Mouse (Mus musculus) CD4-positive, CD25-positive, alpha-beta regulatory T cell (primary cell): ENCODE results near the gene Trpv2. TPM values are rescaled to one million over a fixed set of nuclear protein-coding genes. Genes with fewer than 3 reads are reported as not detected.

Experiments used
- polyA plus RNA-seq: library from polyadenylated mRNA; unstranded; fragments of 100-300 nt; shearing (Covaris generic); gene quantifications from one replicate; pipeline ENCODE4 v1.2.1, GENCODE M21; 2017

The Trpv2 gene
- polyA plus RNA-seq, result 88.9 TPM

DNA sequence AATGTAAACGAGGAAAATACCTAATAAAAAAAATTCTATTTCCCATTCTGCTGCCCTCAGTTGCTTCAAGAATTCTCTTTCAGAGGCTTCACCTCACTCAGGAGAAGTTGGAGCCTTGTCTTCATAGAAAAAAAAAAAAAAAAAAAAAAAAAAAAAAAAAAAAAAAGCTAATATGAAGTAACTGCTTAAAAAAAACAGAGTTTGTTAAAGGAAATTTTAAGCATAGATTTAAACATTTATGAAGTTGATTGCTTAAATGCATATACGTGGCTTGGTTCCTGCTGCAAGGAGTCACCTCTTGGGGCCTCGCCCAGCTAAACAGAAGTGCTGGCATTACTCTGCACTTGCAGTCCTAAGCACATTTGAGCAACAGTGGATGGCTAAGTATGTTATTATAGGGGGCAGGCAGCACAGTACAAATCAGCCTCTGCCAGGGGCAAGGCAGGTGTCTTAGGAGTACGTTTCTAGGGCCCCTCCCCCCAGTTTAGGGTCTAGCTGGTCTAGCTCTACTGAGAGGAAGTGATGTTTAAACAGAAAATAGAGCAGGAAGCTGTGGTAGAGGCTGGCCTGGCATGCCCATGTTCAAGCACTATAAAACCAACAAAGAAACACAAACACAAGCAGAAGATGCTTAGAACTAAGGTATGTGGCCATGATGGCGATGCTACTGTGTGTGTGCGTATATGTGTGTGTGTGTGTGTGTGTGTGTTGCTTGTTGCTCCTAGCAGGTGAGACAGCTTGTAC lies at the start of gene Trpv2:
TSS of gene Trpv2 (plus strand) at position 528 of the 744 bp plus-strand sequence.

DNA sequence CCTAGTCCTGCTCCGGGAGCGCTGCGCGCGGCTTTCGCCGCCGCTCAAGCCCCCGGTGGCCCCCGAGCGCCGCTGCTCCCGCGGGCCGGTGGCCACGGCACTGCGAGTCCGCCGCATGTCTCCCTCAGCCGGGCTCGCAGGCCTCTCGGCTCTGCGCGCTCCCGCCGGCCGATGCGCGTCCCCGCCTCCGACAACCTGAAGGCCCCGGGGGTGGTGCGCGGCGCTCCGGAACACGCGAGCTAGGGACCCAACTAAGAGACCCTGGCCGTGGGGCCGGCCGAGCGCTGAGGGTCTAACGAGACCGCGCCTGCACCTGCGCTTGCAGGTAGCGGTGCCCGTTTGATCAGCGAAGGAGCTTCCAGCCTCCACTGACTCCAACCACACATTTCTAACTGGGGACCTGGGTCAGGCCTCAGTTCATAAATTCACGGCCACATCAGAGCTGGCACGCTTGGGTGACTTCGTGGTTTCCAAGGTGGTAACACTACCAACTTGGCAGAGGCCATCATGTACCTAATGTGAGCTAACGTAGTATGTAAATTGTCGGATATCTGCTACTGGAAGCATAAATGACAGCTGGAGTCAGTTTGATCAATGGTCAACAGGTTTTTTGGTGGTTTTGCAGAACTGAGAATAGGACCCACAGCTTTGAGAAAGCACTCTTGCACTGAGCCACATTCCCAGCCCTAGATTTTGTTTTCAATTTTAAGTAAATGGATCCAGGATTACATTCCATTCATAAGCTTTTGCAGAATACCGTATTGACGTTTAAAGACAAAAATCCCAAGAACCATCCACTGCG lies 35.0 kb upstream of the Trpv2 start, which contains the start of gene Cenpv:
TSS of gene Cenpv (minus strand) at position 173 of the 802 bp plus-strand sequence.

DNA sequence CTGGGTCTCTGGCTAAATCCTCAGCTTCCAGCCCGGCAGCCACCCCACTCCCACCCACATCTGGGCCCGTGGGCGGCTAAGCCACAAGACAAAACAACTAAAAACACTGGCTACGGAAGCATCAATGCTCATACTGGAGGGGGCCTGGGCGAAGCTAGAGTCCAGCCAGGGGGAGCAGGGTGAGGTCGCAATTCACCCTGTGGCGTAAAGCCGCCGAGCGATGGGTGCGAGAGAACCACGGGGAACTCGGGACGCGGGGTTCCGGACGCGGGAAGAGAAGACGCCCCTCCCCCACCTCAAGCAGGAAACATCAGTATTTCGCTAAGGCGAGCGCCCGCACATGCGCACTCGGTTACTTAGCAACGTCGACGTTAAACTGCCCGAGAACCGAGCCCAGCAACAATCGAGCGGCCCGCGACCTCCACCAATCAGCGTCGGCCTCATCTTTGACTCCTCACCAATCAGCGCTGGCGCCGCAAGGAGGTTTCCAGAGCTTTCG lies 23.5 kb upstream of the Trpv2 start, which contains the start of gene Ubb:
TSS of gene Ubb (plus strand) at position 445 of the 499 bp plus-strand sequence.

DNA sequence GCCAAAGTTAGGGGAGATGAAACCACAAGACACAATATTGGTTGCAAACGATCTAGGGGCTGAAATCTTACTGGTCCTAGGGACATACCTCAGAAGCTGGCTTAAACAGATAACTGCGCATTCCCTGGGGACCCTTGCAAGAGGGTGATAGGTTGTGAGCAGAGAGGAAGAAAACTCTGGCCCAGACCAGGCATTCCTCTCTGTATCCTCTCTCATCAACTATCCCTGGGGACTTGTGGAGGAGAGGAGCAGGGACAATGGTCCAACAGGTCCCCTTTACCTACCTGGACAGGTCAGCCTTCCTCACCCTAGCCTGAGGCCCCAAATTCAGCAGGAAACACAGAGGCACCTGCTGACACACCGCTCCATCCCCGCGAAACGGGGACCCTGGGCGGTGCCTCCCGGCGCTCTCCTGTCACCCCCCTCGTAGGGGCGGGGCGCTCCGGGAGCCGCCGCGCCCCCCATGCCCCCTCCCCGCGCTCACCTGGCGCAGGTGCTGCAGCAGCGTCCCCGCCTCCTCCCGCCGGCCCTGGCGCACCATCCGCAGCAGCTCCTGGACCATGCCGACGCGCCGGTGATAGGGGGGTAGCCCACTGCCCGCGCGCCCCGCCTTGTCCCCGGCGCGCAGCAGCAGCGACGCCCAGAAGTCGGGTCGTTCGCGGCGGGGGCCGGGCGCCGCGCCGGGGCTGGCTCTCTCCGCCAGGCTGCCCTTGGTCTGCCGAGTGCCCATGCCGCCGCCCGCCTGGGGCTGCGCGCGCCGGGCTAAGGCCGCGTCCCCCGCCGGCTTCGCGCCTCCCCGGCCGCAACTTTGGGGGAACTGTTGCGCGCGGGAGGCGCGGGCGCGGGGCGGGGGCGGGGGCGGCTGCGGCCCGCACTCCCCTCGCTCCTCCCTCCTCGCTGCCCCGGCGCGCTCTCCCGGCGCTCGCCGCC lies 73.6 kb downstream of the Trpv2 start, which contains the start of gene Lrrc75a:
TSS of gene Lrrc75a (minus strand) at position 863 of the 930 bp plus-strand sequence.

DNA sequence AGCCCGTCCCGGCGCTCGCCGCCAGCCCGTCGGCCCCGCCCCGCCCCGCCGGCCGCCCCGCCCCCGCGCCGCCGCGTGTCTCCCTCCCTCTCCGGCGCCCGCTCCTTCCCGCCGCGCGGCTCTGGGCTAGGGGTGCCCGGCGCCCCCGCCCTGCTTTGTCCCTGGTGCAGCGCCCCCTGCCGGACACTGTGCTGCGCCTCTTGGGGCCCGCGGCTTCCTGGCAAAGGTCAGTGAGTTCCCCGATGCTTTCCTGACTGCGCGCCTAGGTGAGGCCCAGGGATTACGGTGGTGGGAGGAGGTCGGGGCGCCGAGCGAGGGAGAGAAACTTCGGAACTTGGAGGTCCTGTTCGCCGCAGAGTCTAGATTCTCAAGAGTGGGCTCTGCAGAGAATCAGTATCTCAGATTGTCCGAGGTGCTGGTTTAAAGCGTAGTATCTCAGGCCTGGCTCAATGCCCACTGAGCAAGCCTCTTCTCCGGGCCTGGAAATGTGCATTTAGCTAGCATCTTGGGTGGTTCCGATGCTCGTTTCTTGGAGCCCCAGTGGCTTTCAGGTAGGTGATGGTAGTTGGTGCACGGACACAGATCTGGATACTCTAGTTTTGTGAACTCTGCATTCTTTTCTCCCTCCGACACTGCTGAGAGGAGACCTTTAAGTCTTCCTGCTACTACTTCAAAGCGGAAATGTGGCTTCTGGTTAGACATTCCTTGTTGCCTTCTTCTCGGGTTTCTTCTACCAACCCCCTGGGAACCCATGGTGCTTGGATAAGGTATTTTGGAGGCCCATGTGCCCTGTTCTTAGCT lies 74.5 kb downstream of the Trpv2 start, which contains the start of gene Mmgt2:
TSS of gene Mmgt2 (plus strand) at position 74 of the 801 bp plus-strand sequence.

Other genes with a start within 250 kb of the Trpv2 start
- gene Pigl, start 116.0 kb upstream of the Trpv2 start, polyA plus RNA-seq, result 11.7 TPM
- gene Ncor1, start 115.9 kb upstream of the Trpv2 start, polyA plus RNA-seq, result 437 TPM
- gene Cenpv, start 35.2 kb upstream of the Trpv2 start, polyA plus RNA-seq, result 3.5 TPM
- 2,356 TPM for gene Ubb, start 23.3 kb upstream of the Trpv2 start, polyA plus RNA-seq
- gene Lrrc75a, start 74.0 kb downstream of the Trpv2 start, polyA plus RNA-seq, result 4.2 TPM
- gene Mmgt2, start 74.2 kb downstream of the Trpv2 start, polyA plus RNA-seq, result 44.2 TPM
- gene Zfp287, start 157.4 kb downstream of the Trpv2 start, polyA plus RNA-seq, result 26.8 TPM
- not detected for gene Gm10428, start 178.6 kb downstream of the Trpv2 start, polyA plus RNA-seq
- gene Zfp286, start 215.0 kb downstream of the Trpv2 start, polyA plus RNA-seq, result 4.2 TPM
- gene Trim16, start 245.7 kb downstream of the Trpv2 start, polyA plus RNA-seq, result 1.7 TPM